ENCODE assay signal across 8 mouse cellular contexts in the genomic region with DNA sequence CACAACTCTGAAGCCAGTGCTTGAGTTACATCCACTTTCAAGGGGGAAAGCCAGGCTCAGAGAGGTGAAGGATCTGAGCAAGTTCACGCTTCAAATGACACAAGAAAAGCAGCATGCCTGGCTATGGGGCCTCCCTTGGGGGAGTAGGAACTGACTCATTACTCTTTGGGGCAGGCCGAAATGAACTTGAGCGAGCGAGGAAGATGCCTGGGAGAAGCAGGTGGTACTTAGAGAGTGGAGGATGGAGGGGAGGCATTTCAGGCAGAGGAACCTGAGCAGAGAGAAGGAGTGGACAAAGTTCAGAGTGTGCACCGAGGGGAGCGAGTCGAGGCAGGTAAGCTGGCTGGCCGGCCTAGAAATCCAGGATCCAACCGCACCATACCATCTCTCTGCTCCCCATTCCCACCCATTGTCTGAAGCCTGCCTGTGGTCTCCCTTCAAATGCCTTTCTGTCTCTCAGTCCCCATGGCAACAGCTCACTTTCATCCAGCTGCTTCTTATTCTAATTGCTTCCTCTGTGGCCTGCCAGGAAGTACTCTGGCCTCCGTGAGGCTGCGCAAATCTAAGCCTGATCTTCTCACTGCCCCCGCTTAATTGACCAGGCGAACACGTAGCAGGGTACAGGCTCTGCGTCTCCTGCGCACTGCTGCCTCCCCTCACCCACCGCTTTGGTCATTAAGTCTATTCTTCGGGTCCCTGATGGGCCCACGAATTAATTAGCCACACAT. TPM values are rescaled to one million over a fixed set of nuclear protein-coding genes. Genes with fewer than 3 reads are reported as not detected.
DNase-seq lines count a peak whose midpoint lies in the region; ATAC-seq lines count a peak whose summit lies in the region.
"Not testable (repeated sequence)": the region's sequence is repeated elsewhere in the genome, so short reads cannot be mapped to it uniquely, and the experiment has no call there.

No protein-coding gene starts in this region.

- H3K9ac ChIP-seq in forebrain, embryonic 11.5 days (ENCODE audit: low read length); heart, embryonic 11.5 days (ENCODE audit: low read depth, low read length); hindbrain, embryonic 13.5 days; kidney, embryonic 15.5 days; liver, embryonic 11.5 days (ENCODE audit: low read depth, low read length); midbrain, embryonic 12.5 days (replicated peaks); neural tube, embryonic 15.5 days (replicated peaks): not testable (repeated sequence)

- not testable (repeated sequence) for H3K4me3 ChIP-seq in forebrain, embryonic 11.5 days (ENCODE audit: low read depth, low read length); heart, embryonic 11.5 days (ENCODE audit: low read depth, low read length); hindbrain, embryonic 13.5 days; kidney, embryonic 15.5 days (replicated peaks); liver, embryonic 11.5 days (ENCODE audit: low read depth, low read length); midbrain, embryonic 12.5 days; neural tube, embryonic 15.5 days (replicated peaks)

- not testable (repeated sequence) for DNase-seq in forebrain, embryonic 11.5 days (ENCODE audit: low spot score); liver, embryonic 11.5 days (ENCODE audit: low spot score)

- not testable (repeated sequence) for H3K27me3 ChIP-seq in forebrain, embryonic 11.5 days (ENCODE audit: control insufficient read depth, insufficient read depth, low read length); heart, embryonic 11.5 days (ENCODE audit: control insufficient read depth, insufficient read depth, low read length); hindbrain, embryonic 13.5 days; liver, embryonic 11.5 days (replicated peaks; ENCODE audit: control insufficient read depth, insufficient read depth, low read length); midbrain, embryonic 12.5 days; neural tube, embryonic 15.5 days (replicated peaks)
- H3K27me3 ChIP-seq in kidney, embryonic 15.5 days, result peaks cover 27% of the 10 kb centered on the region

- H3K4me2 ChIP-seq in forebrain, embryonic 11.5 days (ENCODE audit: low read depth, low read length, severe bottlenecking); liver, embryonic 11.5 days: not testable (repeated sequence)
- peak overlapping the region; percentile 29 for H3K4me2 ChIP-seq in heart, embryonic 11.5 days
- peak overlapping the region; percentile 37 for H3K4me2 ChIP-seq in hindbrain, embryonic 13.5 days
- peak overlapping the region; percentile 23; the same call in 1 of the 2 replicates for H3K4me2 ChIP-seq in kidney, embryonic 15.5 days
- H3K4me2 ChIP-seq in midbrain, embryonic 12.5 days (replicated peaks), result peak overlapping the region; percentile 34
- peak overlapping the region; percentile 35 for H3K4me2 ChIP-seq in neural tube, embryonic 15.5 days

- WGBS in forebrain, embryonic 11.5 days, result 25% methylated on average over 4 of the region's 19 CpGs
- 44% methylated on average over 5 of the region's 19 CpGs for WGBS in heart, embryonic 11.5 days (ENCODE audit: insufficient replicate concordance)
- 11% methylated on average over 6 of the region's 19 CpGs for WGBS in hindbrain, embryonic 13.5 days
- 34% methylated on average over 6 of the region's 19 CpGs for WGBS in kidney, embryonic 15.5 days
- WGBS in liver, embryonic 11.5 days, result 29% methylated on average over 5 of the region's 19 CpGs
- 20% methylated on average over 6 of the region's 19 CpGs for WGBS in midbrain, embryonic 12.5 days
- WGBS in neural tube, embryonic 15.5 days, result 22% methylated on average over 6 of the region's 19 CpGs

- H3K36me3 ChIP-seq in forebrain, embryonic 11.5 days (ENCODE audit: control insufficient read depth, insufficient read depth, low read length); heart, embryonic 11.5 days (ENCODE audit: control insufficient read depth, insufficient read depth, low read length); hindbrain, embryonic 13.5 days; kidney, embryonic 15.5 days; liver, embryonic 11.5 days (ENCODE audit: control insufficient read depth, insufficient read depth, low read length); midbrain, embryonic 12.5 days; neural tube, embryonic 15.5 days: not testable (repeated sequence)

- ATAC-seq in activated CD4-positive, CD25-positive, alpha-beta regulatory T cell, adult 4 months, result peak; percentile 46
- peak; percentile 98 for ATAC-seq in forebrain, embryonic 11.5 days (replicated peaks; ENCODE audit: low FRiP score)
- ATAC-seq in heart, embryonic 11.5 days (replicated peaks; ENCODE audit: insufficient number of reproducible peaks, low FRiP score, low TSS enrichment), result peak; percentile 22; the same call in 1 of the 2 replicates
- peak; percentile 97 for ATAC-seq in hindbrain, embryonic 13.5 days (ENCODE audit: low FRiP score)
- ATAC-seq in kidney, embryonic 15.5 days (replicated peaks; ENCODE audit: low FRiP score), result peak; percentile 89
- ATAC-seq in liver, embryonic 11.5 days (replicated peaks; ENCODE audit: low FRiP score), result peak; percentile 49
- peak; percentile 98 for ATAC-seq in midbrain, embryonic 12.5 days (ENCODE audit: low FRiP score, low read depth)
- peak; percentile 94 for ATAC-seq in neural tube, embryonic 15.5 days (ENCODE audit: low FRiP score)

- H3K9me3 ChIP-seq in forebrain, embryonic 11.5 days (ENCODE audit: control insufficient read depth, low read length); heart, embryonic 11.5 days (replicated peaks; ENCODE audit: control insufficient read depth, low read length); hindbrain, embryonic 13.5 days; kidney, embryonic 15.5 days (replicated peaks); liver, embryonic 11.5 days (ENCODE audit: control insufficient read depth, low read length); midbrain, embryonic 12.5 days; neural tube, embryonic 15.5 days (replicated peaks): not testable (repeated sequence)

- not testable (repeated sequence) for H3K4me1 ChIP-seq in forebrain, embryonic 11.5 days (replicated peaks; ENCODE audit: control insufficient read depth, insufficient read depth, low read length); heart, embryonic 11.5 days (ENCODE audit: control insufficient read depth, insufficient read depth, low read length); hindbrain, embryonic 13.5 days (replicated peaks); kidney, embryonic 15.5 days; liver, embryonic 11.5 days (replicated peaks; ENCODE audit: control insufficient read depth, insufficient read depth, low read length); midbrain, embryonic 12.5 days; neural tube, embryonic 15.5 days

- H3K27ac ChIP-seq in forebrain, embryonic 11.5 days (ENCODE audit: low read depth, low read length); heart, embryonic 11.5 days (ENCODE audit: low read depth, low read length); kidney, embryonic 15.5 days; liver, embryonic 11.5 days (ENCODE audit: low read depth, low read length): not testable (repeated sequence)
- peak overlapping the region; percentile 86 for H3K27ac ChIP-seq in hindbrain, embryonic 13.5 days
- H3K27ac ChIP-seq in midbrain, embryonic 12.5 days (replicated peaks), result peak overlapping the region; percentile 91
- H3K27ac ChIP-seq in neural tube, embryonic 15.5 days (replicated peaks), result peak overlapping the region; percentile 71; the same call in 1 of the 2 replicates

RNA-seq across cellular contexts. Expression of gene Usp51, which starts 32.6 kb away (rescaled TPM):
- polyA plus RNA-seq in activated CD4-positive, CD25-positive, alpha-beta regulatory T cell, adult 4 months (2017; shearing (Covaris generic)), result not detected
- polyA plus RNA-seq in forebrain, embryonic 11.5 days (2014; fragmentation: Nextera tagmentation; extraction: Ambion mirVana), result 6.4 and 8.2 TPM in 2 replicates
- 1.0 and 1.9 TPM in 2 replicates for polyA plus RNA-seq in heart, embryonic 11.5 days (2014; fragmentation: Nextera tagmentation; extraction: Ambion mirVana)
- polyA plus RNA-seq in hindbrain, embryonic 13.5 days (2015; fragmentation: Nextera tagmentation; extraction: Ambion mirVana), result 1.6 and 1.8 TPM in 2 replicates
- polyA plus RNA-seq in kidney, embryonic 15.5 days (2015; fragmentation: Nextera tagmentation; extraction: Ambion mirVana), result 0.95 and 1.2 TPM in 2 replicates
- polyA plus RNA-seq in liver, embryonic 11.5 days (2014; fragmentation: Nextera tagmentation; extraction: Ambion mirVana), result 0.99 and 1.2 TPM in 2 replicates
- polyA plus RNA-seq in midbrain, embryonic 12.5 days (2016; fragmentation: Nextera tagmentation; extraction: Ambion mirVana), result 4.0 and 5.0 TPM in 2 replicates
- polyA plus RNA-seq in neural tube, embryonic 15.5 days (2015; fragmentation: Nextera tagmentation; extraction: Ambion mirVana), result 2.2 and 2.9 TPM in 2 replicates

Comparison
In these comparisons a context has a peak if more than half of its experiments do, and no peak if none do; other contexts are left out.
1. ATAC-seq: peak in every context shown above with its lines; median percentile 98 in forebrain, embryonic 11.5 days; 98 in midbrain, embryonic 12.5 days; 97 in hindbrain, embryonic 13.5 days; 94 in neural tube, embryonic 15.5 days; 89 in kidney, embryonic 15.5 days; 49 in liver, embryonic 11.5 days; 46 in activated CD4-positive, CD25-positive, alpha-beta regulatory T cell, adult 4 months; 22 in heart, embryonic 11.5 days.